Mouse (Mus musculus) CD4-positive naive resting alpha-beta T cell, adult 57 days (primary cell): Measurements from ENCODE around the gene Tns3. TPM values are rescaled to one million over a fixed set of nuclear protein-coding genes. Genes with fewer than 3 reads are reported as not detected.

Experiments used
- total RNA-seq: library from RNA; stranded (reverse); gene quantifications from one replicate; pipeline ENCODE4 v1.2.4, GENCODE M21; 2023

The Tns3 gene
- 2.7 TPM for total RNA-seq

GRCm38 (mm10) chr11:8664393-8664743 is at the start of gene Tns3:
Gene Tns3 (minus strand): TSS chr11:8664535.

